Mouse (Mus musculus) hindbrain, embryonic 11.5 days (tissue): ENCODE measurements around the gene Kat5. TPM values are rescaled to one million over a fixed set of nuclear protein-coding genes. Genes with fewer than 3 reads are reported as not detected.

Experiments used
- polyA plus RNA-seq: library from polyadenylated mRNA; unstranded; fragments of >200 nt; fragmentation: Nextera tagmentation; extraction: Ambion mirVana; gene quantifications from 2 replicates; pipeline ENCODE4 v1.2.1, GENCODE M21; 2014

Gene Kat5
- polyA plus RNA-seq, 1 experiment from 2014 or later = 36.9 TPM

Other genes starting within 250 kb of the Kat5 start
- 73.6 and 76.6 TPM in 2 replicates for gene Eif1ad, start 243.5 kb downstream of the Kat5 start, polyA plus RNA-seq
- 392 and 442 TPM in 2 replicates for gene Banf1, start 243.1 kb downstream of the Kat5 start, polyA plus RNA-seq
- 75.2 and 79.2 TPM in 2 replicates for gene Sart1, start 221.5 kb downstream of the Kat5 start, polyA plus RNA-seq
- 0.53 and 0.54 TPM in 2 replicates for gene Tsga10ip, start 207.7 kb downstream of the Kat5 start, polyA plus RNA-seq
- gene Drap1, start 185.3 kb downstream of the Kat5 start, polyA plus RNA-seq = 182 and 211 TPM in 2 replicates
- gene AI837181, start 185.1 kb downstream of the Kat5 start, polyA plus RNA-seq = 33.4 and 35.2 TPM in 2 replicates
- 0.13 TPM in 1 of 2 replicates, not detected in the other for gene Fosl1, start 162.7 kb downstream of the Kat5 start, polyA plus RNA-seq
- 6.6 and 6.9 TPM in 2 replicates for gene Ccdc85b, start 152.3 kb downstream of the Kat5 start, polyA plus RNA-seq
- 103 and 119 TPM in 2 replicates for gene Fibp, start 149.6 kb downstream of the Kat5 start, polyA plus RNA-seq
- 3.0 and 4.7 TPM in 2 replicates for gene Ctsw, start 141.7 kb downstream of the Kat5 start, polyA plus RNA-seq
- 51.2 and 55.7 TPM in 2 replicates for gene Efemp2, start 136.3 kb downstream of the Kat5 start, polyA plus RNA-seq
- 38.8 and 44.3 TPM in 2 replicates for gene Mus81, start 121.8 kb downstream of the Kat5 start, polyA plus RNA-seq
- gene Cfl1, start 119.8 kb downstream of the Kat5 start, polyA plus RNA-seq = 3,904 and 4,056 TPM in 2 replicates
- 0.34 TPM in 1 of 2 replicates, not detected in the other for gene 1700020D05Rik, start 106.5 kb downstream of the Kat5 start, polyA plus RNA-seq
- gene Snx32, start 99.7 kb downstream of the Kat5 start, polyA plus RNA-seq = 21.2 and 22.2 TPM in 2 replicates
- 0.40 and 0.52 TPM in 2 replicates for gene Ovol1, start 49.6 kb downstream of the Kat5 start, polyA plus RNA-seq
- 1.4 and 1.5 TPM in 2 replicates for gene Ap5b1, start 42.2 kb downstream of the Kat5 start, polyA plus RNA-seq
- 143 and 148 TPM in 2 replicates for gene Rnaseh2c, start 8.4 kb downstream of the Kat5 start, polyA plus RNA-seq
- gene Rela, start 27.2 kb upstream of the Kat5 start, polyA plus RNA-seq = 27.2 and 29.6 TPM in 2 replicates
- gene Sipa1, start 53.5 kb upstream of the Kat5 start, polyA plus RNA-seq = 7.8 and 8.2 TPM in 2 replicates
- gene Map3k11, start 78.5 kb upstream of the Kat5 start, polyA plus RNA-seq = 13.4 and 14.7 TPM in 2 replicates
- gene Pcnx3, start 78.7 kb upstream of the Kat5 start, polyA plus RNA-seq = 22.9 and 23.1 TPM in 2 replicates
- gene Kcnk7, start 94.1 kb upstream of the Kat5 start, polyA plus RNA-seq = 0.19 TPM in 1 of 2 replicates, not detected in the other
- gene Ehbp1l1, start 116.1 kb upstream of the Kat5 start, polyA plus RNA-seq = 4.4 and 6.2 TPM in 2 replicates
- 165 and 174 TPM in 2 replicates for gene Fam89b, start 119.4 kb upstream of the Kat5 start, polyA plus RNA-seq
- 3.5 and 3.8 TPM in 2 replicates for gene Ltbp3, start 130.7 kb upstream of the Kat5 start, polyA plus RNA-seq
- gene Scyl1, start 161.2 kb upstream of the Kat5 start, polyA plus RNA-seq = 47.2 and 55.7 TPM in 2 replicates